Mouse (Mus musculus): ENCODE measurements around the gene Slc17a4.

Slc17a4 gene

DNA sequence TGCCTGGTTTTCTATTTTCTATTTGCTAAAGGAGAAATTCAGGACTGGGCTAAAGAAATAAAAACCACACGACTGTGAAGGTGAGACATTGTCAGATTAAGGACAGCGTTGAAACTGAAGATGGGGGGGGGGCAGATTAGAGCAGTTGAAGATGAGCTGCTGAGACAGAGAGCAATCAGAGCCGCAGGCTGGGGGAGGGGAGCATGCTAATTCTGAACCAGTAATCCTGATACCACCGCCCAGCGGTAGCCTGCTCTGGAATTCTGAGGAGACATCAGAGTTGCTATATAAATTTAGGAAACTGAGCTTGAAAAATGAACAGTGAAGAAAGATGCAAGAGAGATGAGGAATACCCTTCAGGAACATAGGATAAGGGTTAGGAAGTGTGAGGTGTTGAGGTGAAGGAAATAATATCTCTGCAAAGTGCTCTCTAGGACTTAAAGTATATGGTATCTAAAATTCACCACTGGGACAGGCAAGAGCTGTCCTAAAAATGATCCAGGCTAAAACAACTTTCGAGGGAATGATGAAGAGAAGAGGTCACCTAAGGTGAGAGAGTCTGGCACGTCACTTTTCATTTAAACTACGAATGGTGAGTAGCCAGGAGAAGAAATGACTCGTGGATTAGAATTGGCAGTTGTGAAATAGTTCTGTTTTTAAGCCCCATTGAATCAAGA lies 22.1 kb downstream of the Slc17a4 start:
- peak; percentile 70 for DNase-seq (ENCODE audit: low spot score)

DNA sequence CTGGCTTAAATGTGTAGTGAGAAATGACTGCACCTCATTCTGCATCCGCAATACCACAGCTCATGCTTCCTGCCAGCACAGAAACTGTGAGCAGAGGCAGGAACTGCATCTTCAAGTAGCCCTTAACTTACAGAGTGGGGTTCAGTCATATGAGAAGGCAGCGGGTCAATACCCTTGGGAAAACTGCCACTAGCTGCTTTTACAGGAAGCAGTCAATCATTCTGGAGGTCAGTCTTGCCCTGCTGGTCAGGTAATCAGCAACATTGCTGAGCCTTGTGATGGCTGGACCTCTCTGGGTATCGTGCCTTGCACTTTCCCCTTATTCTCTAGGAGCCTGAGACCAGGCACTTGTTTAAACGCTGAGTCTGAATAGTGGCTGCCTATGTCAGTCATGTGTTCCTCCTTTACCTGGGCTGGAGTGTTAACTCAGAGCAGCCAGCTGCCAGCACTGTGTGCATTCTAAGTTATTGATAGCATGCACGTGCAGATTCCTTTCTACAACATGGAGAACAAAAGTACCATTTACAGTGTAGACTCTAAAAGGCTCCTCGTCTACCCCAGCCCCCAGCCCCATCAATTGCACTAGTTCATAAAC lies 25.7 kb downstream of the Slc17a4 start:
- DNase-seq (ENCODE audit: low spot score), result no peak

DNA sequence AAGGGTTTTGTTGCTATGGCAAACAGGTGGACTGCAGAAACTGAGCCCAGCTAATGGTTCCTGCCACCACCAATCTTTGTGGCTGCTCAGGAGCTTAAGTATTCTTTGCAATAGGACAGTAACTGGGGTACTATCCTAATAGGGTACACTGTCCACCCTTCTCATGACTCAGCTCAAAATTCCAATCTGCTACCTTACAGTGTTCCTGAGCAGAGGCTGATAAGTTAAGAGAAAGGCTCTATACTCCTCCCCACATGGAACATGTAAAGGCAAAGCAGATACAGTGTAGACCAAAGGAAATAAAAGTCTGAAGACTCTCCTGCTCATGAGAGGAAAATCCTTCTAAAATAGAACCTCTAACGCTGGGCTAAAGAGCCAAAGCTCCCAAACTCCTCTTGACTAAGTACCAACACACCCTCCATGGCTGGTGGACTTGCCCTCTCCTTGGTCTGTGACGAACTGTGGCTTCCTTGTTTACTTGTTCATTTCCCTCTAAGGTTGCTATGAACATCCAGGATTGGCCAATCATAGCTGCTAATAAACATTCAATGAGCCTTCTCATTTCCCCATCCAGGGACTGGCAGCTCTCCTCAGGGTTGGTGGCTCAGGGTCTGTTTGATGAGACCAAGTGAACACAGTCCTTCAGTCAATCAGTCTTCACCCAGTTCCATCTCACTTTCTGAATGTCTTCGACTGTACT lies 27.6 kb downstream of the Slc17a4 start:
- no peak for DNase-seq (ENCODE audit: low spot score)

DNA sequence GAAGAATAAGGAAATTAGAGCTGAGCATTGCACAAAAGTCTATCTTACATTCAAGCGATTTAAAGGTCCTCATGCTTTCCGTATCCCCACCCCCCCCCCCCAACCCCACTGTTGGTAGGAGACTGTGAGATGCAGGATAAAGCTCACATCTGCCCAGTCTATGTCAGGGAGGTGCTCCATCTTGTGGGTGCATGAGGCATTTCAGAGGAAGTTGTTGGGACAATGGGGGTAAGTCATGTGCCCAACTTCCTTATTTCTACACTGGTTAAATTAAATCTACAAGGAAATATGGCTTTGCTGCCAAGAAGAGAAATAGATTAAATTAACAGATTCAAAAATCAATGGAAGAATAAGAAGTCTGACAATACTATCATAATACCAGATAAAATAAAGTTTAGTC lies 29.3 kb downstream of the Slc17a4 start:
- peak; percentile 15 for DNase-seq (ENCODE audit: low spot score)

DNA sequence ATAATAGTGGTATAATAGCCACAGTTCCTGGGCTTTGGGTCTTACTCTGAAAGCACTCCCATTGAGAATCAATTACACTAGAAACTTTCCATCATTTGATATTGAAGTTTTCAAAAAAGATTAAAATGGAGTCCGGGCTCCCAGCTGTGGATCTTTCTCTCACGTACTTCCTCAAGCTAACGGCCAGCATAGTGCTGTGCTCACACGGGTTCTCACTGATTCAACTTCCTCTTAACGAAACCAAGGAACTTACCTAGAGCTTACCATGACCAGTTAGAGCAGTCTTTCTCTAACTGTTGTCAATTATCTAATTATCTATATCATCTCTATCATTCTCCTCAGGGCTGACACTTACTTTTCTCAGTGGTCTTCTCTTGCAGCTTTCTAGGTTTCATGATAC lies 35.2 kb downstream of the Slc17a4 start:
- no peak for DNase-seq (ENCODE audit: low spot score)

DNA sequence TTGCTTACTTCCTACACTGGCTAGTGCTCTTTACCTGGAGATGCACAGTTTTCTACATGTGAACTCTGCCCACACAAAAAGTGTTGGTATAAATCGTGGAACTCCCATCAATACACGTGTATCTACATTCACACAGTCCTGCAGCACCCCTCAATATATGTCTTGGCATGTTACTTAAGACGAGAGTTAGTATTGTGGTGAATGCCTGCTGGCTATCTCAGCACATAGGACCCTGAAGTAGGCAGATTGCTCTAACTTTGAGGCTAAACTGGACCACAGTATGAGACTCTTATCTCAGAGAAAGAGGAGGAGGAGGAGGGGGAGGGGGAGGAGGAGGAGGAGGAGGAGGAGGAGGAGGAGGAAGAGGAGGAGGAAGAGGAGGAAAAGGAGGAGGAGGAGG lies 35.7 kb downstream of the Slc17a4 start:
- no peak for DNase-seq (ENCODE audit: low spot score)

DNA sequence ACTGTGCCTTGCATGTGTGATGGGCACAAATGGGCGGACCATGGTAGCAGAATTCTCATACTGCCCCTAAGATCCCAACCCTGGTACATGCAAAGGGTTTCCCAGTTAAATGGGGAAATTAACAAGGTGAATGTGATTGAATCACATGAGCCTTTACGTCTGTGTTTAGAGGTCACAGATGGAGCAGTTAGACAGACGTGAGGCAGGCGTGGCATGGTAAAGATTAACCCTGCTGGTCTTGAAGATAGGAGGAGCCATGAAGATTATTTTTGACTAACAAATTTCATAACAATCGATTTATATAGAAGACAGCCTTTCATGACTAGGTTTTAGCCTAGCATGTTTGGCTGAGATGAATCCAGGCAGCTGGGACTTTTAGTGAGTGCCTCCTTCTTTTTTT lies 41.7 kb downstream of the Slc17a4 start:
- DNase-seq (ENCODE audit: low spot score), result no peak

DNA sequence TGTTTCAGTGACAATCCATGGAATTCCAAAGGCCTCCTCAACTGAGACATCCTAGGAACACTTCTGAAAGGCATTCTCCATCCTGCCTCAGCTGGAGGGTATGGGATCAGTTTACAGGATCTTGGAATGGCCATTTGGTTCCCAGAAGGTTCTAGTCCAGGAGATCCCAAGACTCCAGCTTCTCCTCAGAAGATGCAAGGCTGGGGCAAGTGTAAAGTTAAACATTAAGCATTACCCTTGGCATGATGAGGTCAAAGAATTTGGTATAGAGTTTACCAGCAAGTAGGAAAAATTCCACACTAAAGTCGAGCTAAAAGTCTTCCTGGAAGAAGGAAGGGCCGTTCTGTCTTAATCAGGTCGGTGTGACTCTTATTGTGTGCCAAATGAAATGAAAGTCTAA lies 44.8 kb downstream of the Slc17a4 start:
- DNase-seq (ENCODE audit: low spot score), result no peak

DNA sequence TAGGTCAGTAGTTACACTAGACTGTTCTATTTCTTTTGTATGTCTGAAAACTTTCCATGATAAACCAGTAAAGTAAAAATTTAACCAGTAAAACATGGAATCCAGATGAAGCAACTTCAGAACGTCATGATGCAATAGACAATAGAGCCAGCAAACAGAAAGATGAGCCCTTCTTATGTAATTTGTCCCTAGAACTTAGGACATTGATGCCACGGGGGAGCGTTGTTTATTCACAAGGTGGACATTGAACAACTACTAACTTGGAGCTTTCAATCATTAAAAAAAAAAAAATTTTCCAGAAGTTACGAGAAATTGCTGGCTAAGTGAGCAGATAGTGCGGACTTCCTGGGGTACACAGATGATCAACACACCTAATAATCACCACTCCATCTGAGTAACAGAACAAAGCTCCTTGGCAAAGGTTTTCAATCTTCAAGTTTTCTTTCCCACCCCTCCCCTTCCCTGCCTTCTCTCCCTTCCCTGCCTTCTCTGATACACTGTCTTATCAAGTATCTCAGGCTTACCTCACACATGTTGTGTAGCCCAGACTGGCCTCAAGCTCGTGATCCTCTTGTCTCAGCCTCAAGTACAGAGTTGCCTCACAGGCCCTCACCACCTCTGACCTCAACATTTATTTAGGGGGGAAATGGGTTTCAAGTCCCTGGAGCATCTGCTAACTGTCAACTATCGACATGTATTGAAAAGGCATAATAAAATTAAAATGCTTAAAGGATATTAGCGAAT lies 45.8 kb downstream of the Slc17a4 start:
- no peak for DNase-seq (ENCODE audit: low spot score)

DNA sequence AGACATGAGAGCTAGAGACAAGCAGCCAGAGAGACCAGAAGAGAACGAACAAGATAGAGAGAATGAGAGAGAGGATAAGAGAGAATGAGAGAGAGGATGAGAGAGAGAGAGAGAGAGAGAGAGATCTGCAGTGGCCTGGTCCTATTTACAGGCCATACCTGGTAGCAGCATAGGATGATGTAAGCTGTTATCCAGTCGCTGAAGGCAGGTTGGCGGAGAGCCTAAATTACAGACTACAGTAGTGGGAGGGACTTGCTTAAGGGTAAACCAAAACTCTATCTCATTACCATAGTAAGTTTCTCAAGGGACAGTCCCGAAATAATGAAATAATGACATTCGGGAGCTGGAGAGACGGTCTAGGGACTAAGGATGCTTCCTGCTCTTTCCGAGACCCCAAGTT lies 47.4 kb downstream of the Slc17a4 start, which contains the start of gene Slc17a1:
TSS of gene Slc17a1 (plus strand) at position 346 of the 400 bp plus-strand sequence.
- DNase-seq (ENCODE audit: low spot score), result no peak

DNA sequence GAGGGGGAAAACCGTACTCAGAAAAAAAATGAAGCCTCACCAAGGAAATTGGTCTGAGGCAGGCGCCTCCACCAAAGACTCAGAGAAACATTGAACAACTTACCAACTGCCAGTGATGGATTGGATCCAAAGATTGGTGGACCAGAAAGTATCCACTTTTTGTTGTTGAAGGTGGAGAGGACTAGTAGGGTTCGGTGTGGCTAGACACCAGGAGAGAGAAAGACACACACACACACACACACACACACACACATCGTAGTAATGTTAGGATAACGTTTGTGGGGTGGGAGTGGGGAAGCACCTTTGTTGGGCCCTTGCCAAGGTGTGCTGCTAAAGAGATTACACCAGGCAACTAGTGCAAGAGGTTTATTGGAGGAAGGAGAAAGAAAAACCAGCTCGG lies 47.8 kb downstream of the Slc17a4 start:
- no peak for DNase-seq (ENCODE audit: low spot score)

DNA sequence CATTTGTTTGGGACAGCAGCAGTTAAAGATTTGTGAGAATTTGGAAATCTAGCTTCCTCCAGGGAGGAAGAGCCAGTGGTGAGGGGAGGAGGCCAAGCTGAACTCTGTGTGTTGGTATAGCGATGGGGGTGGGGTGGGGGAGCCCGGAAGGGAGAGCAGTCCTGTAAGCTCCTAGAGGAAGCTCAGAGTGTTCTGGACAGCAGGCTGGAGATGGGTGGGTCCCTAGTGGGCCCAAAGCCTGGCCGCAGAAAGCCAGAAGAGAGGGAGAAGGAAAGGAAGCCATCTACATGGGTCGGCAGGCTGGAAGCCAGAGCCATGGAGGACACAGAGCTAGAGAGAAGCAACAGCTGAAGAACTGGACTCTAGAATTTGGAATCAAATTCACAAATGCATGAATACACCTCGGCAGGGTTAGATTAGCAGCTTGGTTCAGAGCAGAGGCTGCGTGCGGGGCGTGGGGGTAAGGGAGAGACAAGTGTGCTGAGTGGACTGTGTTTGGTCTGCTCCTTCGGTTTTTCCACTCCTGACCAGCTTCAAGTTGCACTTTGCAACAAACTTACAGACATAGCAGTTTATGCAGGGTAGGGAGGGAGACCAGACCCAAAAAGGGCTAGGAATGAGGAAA lies 48.6 kb downstream of the Slc17a4 start:
- DNase-seq (ENCODE audit: low spot score), result no peak

DNA sequence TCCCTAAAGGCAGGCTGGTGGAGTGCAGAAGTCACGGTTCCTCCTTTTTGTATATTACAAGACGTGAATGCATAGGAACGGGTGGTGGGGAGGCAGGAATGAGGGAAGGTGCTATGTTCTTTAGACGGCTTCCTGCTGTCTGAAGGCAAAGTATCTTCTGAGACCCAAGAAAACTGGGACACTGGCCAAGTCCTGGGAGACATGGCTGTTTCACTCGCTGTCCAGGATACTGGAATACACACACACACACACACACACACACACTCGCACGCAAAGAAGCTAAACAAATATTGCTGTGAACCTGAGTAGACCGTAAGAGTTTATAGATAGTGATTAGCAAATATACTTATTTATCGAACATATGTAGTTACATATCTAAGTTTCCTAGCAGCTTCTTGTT lies 50.1 kb downstream of the Slc17a4 start:
- DNase-seq (ENCODE audit: low spot score), result no peak

DNA sequence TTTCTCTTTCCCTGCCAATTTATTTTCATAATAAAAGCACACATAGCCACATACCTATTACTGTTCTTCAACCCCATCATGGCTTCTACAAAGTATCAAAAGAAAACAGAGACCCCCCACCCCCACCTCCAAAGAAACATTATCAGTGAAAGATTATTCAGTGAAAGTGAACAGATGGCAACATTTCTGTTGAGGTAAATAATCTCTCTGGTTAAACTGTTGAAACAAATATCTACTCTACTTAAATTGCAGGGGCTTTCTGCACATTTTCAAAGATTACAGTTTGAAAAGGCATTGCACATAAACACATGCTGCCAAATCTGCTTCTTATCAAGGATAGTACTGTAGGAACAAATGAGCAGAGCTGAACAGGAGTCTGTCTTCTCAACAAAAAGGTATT lies 53.0 kb downstream of the Slc17a4 start:
- no peak for DNase-seq (ENCODE audit: low spot score)

DNA sequence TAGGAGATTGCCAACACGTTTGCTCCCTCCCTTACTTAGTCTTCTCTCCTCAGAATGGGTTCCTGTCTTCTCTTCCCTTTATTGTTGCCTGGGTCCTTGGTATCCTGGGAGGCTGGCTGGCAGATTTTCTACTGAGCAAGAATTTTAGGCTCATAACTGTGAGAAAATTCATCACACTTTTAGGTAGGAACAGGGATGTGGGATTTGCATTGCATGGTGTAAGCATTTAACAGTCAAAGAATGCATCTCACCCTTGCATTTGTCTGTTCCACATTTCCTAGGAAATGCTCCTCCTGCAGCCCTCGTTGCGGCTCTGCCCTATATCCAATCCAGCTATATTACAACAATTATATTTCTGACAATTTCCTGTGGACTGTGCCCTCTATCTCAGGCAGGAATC lies 58.4 kb downstream of the Slc17a4 start:
- DNase-seq (ENCODE audit: low spot score), result no peak

DNA sequence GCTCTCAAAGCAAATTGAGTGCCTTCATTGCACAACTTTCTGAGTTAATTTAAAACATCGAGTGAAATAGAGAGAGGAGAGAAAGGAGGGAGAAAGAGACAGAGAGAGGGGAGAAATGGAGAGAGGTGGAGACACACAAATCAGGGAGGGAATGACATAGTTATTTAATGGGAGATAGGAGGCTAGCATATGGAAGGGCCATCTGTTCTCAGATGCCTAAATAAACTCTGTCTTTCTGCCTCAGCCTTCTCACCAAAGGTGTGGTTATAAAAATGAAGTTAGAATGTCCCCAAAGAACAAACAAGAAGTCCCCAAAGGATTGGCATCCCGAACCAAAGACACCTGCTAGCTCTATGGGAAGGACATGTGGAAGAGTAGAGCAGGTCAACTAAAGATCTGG lies 65.5 kb downstream of the Slc17a4 start:
- DNase-seq (ENCODE audit: low spot score), result no peak

Measured in retina, embryonic 14.5 days (tissue).